Mouse (Mus musculus): ENCODE results near the gene Def8. TPM values are rescaled to one million over a fixed set of nuclear protein-coding genes. Genes with fewer than 3 reads are reported as not detected.
"Not testable (repeated sequence)": the region's sequence is repeated elsewhere in the genome, so short reads cannot be mapped to it uniquely, and the experiment has no call there.

The Def8 gene
- polyA plus RNA-seq, 1 experiment from 2014 or later: 42.2 TPM

DNA sequence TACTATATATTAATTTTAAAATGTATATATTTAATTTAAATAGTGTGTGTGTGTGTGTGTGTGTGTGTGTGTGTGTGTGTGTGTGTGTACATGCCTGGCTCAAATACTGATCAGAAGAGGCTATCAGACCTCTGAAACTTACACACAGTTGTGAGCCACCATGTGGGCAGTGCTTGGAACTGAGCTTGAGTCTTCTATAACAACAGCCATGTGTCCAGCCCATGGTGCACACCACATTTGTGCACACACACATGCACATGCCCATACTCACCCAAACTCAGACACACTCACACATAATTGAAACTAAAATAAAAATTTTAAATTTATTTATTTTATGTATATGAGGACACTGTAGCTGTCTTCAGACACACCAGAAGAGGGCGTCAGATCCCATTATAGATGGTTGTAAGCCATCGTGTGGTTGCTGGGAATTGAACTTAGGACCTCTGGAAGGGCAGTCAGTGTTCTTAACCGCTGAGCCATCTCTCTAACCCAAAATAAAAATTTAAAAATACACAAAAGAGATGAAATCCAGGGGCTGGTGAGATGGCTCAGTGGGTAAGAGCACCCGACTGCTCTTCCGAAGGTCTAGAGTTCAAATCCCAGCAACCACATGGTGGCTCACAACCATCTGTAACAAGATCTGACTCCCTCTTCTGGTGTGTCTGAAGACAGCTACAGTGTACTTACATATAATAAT, 8.2 kb upstream of the Def8 start:
- Histone ChIP-seq H3K4me1 (peaks cover 19% of the 10 kb centered on the region), H3K27me3 (peaks cover 40% of the 10 kb centered on the region)
- H3K4me3 ChIP-seq; ATAC-seq (ENCODE audit: insufficient number of reproducible peaks, insufficient read depth, low FRiP score, low TSS enrichment); H3K27ac ChIP-seq; H3K36me3 ChIP-seq; H3K9me3 ChIP-seq; H3K9ac ChIP-seq; H3K4me2 ChIP-seq (replicated peaks): not testable (repeated sequence)
- 83% methylated on average over 5 of the region's 5 CpGs for WGBS

DNA sequence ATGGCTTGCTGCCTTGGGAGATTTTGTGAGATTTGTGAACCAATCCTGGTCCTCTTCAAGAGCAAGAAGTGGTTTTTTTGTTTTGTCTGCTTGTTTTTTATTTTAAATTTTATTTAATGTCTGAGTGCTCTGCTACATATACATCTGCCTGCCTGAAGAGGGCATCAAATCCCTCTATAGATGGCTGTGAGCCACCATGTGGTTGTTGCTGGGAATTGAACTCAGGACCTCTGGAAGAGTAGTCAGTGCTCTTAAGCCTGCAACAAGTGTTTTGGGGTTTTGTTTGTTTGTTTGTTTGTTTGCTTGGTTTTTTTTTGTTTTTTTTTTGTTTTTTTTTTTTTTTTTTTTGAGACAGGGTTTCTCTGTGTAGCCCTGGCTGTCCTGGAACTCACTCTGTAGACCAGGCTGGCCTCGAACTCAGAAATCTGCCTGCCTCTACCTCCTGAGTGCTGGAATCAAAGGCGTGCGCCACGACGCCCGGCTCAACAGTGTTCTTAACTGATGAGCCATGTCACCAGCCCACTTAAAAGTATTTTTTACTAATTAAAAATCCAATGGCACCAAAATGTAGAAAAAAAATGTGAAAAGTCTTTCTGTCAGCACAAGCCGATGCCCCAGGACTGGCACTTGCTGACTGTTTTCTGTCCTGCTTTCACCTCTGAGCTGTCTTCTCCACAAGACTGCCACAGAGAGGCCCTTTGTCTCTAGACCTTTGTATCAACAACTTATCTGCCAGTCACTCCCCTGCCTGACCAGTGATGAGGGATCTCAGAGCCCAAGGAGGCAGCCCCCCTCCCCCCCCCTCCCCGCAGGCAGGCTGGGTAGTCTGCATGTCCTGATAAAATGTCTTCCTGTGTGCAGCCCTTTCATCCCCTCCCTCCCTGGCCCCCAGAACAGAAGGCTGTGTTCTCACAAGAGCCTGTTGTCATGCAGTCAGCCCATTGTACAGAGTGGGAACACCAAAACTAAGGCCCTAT, 7.1 kb upstream of the Def8 start:
- Histone ChIP-seq H3K4me3 (no peak overlapping the region), H3K27me3 (peaks cover 30% of the 10 kb centered on the region), H3K27ac (no peak overlapping the region), H3K9ac (no peak overlapping the region), H3K4me2 (replicated peaks) (no peak overlapping the region), H3K36me3 (no peaks in the 10 kb centered on the region), H3K4me1 (peaks cover 17% of the 10 kb centered on the region), H3K9me3 (no peaks in the 10 kb centered on the region)
- WGBS: 72% methylated on average over 8 of the region's 8 CpGs
- ATAC-seq (ENCODE audit: insufficient number of reproducible peaks, insufficient read depth, low FRiP score, low TSS enrichment): no peak; the same call in 1 of the 2 replicates

DNA sequence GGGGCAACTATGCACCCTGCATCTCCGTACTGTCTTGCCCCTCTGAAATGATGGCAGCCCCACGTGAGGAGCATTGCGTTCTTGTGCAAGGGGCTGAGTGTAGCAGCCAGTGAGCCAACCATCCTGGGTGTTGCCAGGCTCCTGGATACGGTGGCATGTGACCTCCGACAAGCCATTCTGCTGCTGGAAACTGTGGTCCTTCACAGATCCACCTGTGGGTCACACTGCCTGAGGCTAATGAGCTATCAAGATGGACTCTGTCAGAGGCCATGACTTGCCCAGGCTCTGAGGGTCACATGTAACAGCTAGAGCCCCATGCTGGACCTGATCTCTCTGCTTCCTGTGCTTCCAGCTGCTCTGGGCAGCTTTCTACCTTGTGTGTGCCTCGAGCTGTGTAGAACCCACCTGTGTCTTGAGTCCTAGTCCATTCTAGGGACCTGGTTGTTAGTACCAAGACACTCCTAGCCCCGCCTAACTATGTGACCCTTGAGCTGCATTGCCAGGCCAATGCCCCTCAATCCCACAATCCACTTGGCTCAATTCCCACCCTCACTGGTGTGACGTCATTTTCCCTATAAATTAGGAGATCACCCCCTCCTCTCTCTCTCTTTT, 6.3 kb upstream of the Def8 start:
- Histone ChIP-seq H3K4me2 (replicated peaks) (no peak overlapping the region), H3K9ac (no peak overlapping the region), H3K36me3 (no peaks in the 10 kb centered on the region), H3K9me3 (no peaks in the 10 kb centered on the region), H3K4me3 (no peak overlapping the region), H3K4me1 (peaks cover 9% of the 10 kb centered on the region), H3K27me3 (peaks cover 22% of the 10 kb centered on the region), H3K27ac (no peak overlapping the region)
- no peak for ATAC-seq (ENCODE audit: insufficient number of reproducible peaks, insufficient read depth, low FRiP score, low TSS enrichment)
- WGBS: 83% methylated on average over 8 of the region's 8 CpGs

DNA sequence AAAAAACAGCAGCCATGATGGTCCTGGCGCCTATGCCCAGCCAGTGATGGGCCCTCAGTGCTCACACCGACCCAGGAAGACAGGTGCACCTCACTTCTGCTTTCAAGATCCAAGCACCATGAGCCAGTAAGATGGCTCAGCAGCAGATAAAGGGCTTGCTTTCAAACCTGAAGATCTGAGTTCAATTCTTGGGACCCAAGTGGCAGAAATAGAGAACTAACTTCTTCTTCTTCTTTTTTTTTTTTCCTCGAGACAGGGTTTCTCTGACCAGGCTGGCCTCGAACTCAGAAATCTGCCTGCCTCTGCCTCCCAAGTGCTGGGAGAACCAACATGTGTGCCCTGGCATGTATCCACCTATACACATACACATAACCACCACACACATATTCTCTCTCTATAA, 3.6 kb upstream of the Def8 start:
- Histone ChIP-seq H3K4me3 (no peak overlapping the region), H3K27ac (no peak overlapping the region), H3K36me3 (no peaks in the 10 kb centered on the region), H3K9ac (no peak overlapping the region), H3K27me3 (no peaks in the 10 kb centered on the region), H3K4me2 (replicated peaks) (no peak overlapping the region), H3K4me1 (no peaks in the 10 kb centered on the region), H3K9me3 (no peaks in the 10 kb centered on the region)
- ATAC-seq (ENCODE audit: insufficient number of reproducible peaks, insufficient read depth, low FRiP score, low TSS enrichment): no peak
- WGBS: 90% methylated on average over 4 of the region's 4 CpGs

DNA sequence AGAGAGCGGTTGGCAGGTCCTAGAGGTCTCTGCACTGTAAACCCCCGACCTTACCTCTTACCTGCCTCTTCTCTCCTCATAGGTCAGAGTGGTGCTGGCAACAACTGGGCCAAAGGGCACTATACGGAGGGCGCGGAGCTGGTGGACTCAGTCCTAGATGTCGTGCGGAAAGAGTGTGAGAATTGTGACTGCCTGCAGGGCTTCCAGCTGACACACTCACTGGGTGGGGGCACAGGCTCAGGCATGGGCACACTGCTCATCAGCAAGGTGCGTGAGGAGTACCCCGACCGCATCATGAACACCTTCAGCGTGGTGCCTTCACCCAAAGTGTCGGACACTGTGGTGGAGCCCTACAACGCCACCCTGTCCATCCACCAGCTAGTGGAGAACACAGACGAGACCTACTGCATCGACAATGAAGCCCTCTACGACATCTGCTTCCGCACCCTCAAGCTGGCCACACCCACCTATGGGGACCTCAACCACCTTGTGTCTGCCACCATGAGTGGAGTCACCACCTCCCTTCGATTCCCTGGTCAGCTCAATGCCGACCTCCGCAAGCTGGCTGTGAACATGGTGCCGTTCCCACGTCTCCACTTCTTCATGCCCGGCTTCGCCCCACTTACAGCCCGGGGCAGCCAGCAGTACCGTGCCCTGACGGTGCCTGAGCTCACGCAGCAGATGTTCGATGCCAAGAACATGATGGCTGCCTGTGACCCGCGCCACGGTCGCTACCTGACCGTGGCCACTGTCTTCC, 2.6 kb upstream of the Def8 start:
- Histone ChIP-seq H3K9me3 (no peaks in the 10 kb centered on the region), H3K4me1 (no peaks in the 10 kb centered on the region), H3K27me3 (no peaks in the 10 kb centered on the region), H3K4me2 (replicated peaks) (no peak overlapping the region), H3K27ac (no peak overlapping the region), H3K36me3 (no peaks in the 10 kb centered on the region), H3K4me3 (no peak overlapping the region), H3K9ac (no peak overlapping the region)
- 93% methylated on average over 34 of the region's 34 CpGs for WGBS
- no peak for ATAC-seq (ENCODE audit: insufficient number of reproducible peaks, insufficient read depth, low FRiP score, low TSS enrichment)

DNA sequence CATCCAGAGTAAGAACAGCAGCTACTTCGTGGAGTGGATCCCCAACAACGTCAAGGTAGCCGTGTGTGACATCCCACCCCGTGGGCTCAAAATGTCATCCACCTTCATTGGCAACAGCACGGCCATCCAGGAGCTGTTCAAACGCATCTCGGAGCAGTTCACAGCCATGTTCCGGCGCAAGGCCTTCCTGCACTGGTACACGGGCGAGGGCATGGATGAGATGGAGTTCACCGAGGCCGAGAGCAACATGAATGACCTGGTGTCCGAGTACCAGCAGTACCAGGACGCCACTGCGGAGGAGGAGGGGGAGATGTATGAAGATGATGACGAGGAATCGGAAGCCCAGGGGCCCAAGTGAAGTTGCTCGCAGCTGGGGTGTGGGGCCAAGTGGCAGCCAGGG, 2.0 kb upstream of the Def8 start:
- H3K4me2 ChIP-seq (replicated peaks): no peak overlapping the region
- 89% methylated on average over 19 of the region's 19 CpGs for WGBS

DNA sequence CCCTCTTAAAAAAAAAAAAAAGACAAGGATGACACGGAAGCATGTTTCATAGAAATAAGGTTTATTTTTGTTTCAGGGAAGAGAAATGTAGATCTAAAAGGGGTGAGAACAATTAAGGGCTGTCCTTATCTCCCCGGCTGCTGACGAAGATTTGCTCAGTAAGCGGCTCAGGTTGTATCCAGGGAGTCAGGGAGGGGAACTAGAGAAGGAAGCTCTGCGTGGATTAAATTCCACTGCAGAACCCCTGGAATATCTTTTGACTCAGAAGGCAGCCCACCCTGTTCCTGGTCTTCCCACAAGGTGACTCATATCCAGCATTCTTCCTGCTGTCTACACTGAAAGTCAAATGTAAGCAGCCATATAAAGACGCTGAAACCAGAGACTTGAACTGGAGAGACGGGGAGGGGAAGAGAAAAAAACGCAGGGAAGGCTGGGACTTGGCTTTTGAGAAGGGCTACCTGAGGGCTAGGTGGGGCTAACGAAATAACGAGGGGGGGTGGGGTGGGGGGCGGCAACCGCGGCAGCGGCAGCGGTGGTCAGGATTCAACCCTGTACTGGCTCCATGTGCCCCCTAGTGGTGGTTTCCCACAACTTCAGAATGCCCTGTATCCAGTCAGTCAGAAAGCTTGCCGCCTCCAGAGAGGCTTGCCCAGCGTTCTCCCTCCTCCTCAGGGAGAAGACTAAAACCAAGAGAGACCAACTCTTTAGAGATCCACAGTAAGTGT, 1.1 kb upstream of the Def8 start:
- H3K9me3 ChIP-seq: peaks cover 10% of the 10 kb centered on the region
- no peak overlapping the region for H3K4me3 ChIP-seq
- H3K4me2 ChIP-seq (replicated peaks): peak overlapping the region; percentile 40
- H3K36me3 ChIP-seq: no peaks in the 10 kb centered on the region
- H3K4me1 ChIP-seq: no peaks in the 10 kb centered on the region
- H3K27me3 ChIP-seq: no peaks in the 10 kb centered on the region
- no peak for ATAC-seq (ENCODE audit: insufficient number of reproducible peaks, insufficient read depth, low FRiP score, low TSS enrichment)
- H3K27ac ChIP-seq: no peak overlapping the region
- WGBS: 21% methylated on average over 16 of the region's 17 CpGs
- no peak overlapping the region for H3K9ac ChIP-seq

More for the DNA sequence above, 2.0 kb upstream of the Def8 start:
- Histone ChIP-seq H3K27ac (no peak overlapping the region), H3K9ac (no peak overlapping the region), H3K9me3 (peaks cover under 1% of the 10 kb centered on the region; the same call in 1 of the 2 replicates), H3K27me3 (no peaks in the 10 kb centered on the region), H3K4me1 (no peaks in the 10 kb centered on the region), H3K36me3 (no peaks in the 10 kb centered on the region), H3K4me3 (no peak overlapping the region)
- no peak for ATAC-seq (ENCODE audit: insufficient number of reproducible peaks, insufficient read depth, low FRiP score, low TSS enrichment)

DNA sequence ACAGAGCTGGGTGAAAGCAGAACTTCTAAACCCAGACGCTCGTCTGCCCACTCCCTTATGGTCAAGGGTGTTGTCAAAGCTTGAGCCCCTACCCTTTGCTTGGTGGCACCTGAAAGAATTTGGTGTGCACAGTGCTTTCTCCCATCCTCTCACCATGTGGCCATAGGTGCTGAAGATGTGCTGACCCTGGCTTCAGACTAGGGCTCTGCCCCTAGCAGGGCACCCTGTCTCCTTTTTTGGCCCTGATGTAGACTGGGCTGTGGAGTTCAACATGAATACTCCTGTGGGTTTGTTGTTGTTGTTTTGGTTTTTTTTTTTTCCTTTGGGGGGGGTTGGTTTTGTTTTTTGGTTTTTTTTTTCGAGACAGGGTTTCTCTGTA, 557 bp upstream of the Def8 start:
- no peak for ATAC-seq (ENCODE audit: insufficient number of reproducible peaks, insufficient read depth, low FRiP score, low TSS enrichment)

DNA sequence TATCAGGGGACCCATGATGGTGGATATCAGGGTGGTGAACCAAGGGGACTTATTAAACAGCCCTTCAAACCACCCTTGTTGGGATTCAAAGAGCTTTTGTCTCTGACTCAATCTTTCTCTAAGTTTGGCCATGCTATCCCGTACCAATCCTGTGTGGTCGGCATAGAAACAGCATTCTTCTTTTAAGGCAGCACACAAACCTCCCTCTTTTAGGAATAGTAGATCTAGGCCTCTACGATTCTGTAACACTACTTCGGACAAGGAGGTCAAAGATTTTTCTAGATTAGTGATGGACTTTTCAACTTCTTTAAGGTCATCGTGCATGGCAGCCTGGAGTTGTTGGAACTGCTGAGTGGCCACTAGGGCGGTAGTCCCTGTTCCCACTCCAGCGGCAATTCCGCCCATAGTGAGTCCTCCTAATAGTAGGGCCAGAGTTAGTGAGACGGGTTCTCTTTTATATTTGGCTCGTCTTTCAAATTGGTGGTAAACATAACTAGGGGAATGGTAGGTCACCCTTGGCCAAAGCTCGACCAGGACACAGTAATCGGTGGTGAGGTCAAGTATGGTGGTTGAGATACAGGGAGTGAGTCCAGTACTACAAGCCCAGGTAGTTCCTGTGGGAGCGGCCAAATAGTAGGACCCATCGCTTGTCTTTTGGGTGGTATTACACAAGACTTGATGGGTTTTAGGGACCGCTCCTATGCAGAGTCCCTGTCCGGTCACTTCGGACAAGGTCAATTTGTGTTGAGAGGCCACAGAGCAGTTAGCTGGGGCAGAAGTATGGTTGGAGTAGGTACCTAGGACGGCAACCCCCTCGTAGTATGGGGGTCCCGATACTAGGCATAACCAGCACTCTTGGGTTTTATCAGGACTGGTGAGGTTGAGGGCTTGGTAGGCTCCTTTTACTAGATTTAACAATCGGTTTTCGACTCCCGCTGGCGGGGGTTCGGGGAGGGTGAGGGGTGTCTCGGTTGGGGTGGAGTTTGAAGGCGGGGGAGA, 3.5 kb downstream of the Def8 start:
- WGBS: 96% methylated on average over 27 of the region's 27 CpGs
- Histone ChIP-seq H3K9me3 (peaks cover 45% of the 10 kb centered on the region), H3K4me1 (no peaks in the 10 kb centered on the region), H3K4me3 (no peak overlapping the region), H3K27me3 (no peaks in the 10 kb centered on the region), H3K27ac (no peak overlapping the region), H3K9ac (no peak overlapping the region), H3K4me2 (replicated peaks) (no peak overlapping the region), H3K36me3 (no peaks in the 10 kb centered on the region)
- no peak for ATAC-seq (ENCODE audit: insufficient number of reproducible peaks, insufficient read depth, low FRiP score, low TSS enrichment)

More for the DNA sequence above, 557 bp upstream of the Def8 start:
- H3K36me3 ChIP-seq: no peaks in the 10 kb centered on the region
- no peak overlapping the region for H3K27ac ChIP-seq
- no peak overlapping the region for H3K4me3 ChIP-seq
- 24% methylated on average over 3 of the region's 3 CpGs for WGBS
- H3K9ac ChIP-seq: no peak overlapping the region
- no peaks in the 10 kb centered on the region for H3K4me1 ChIP-seq
- H3K27me3 ChIP-seq: no peaks in the 10 kb centered on the region
- H3K9me3 ChIP-seq: peaks cover 15% of the 10 kb centered on the region
- peak overlapping the region; percentile 40; the same call in 1 of the 2 replicates for H3K4me2 ChIP-seq (replicated peaks)

DNA sequence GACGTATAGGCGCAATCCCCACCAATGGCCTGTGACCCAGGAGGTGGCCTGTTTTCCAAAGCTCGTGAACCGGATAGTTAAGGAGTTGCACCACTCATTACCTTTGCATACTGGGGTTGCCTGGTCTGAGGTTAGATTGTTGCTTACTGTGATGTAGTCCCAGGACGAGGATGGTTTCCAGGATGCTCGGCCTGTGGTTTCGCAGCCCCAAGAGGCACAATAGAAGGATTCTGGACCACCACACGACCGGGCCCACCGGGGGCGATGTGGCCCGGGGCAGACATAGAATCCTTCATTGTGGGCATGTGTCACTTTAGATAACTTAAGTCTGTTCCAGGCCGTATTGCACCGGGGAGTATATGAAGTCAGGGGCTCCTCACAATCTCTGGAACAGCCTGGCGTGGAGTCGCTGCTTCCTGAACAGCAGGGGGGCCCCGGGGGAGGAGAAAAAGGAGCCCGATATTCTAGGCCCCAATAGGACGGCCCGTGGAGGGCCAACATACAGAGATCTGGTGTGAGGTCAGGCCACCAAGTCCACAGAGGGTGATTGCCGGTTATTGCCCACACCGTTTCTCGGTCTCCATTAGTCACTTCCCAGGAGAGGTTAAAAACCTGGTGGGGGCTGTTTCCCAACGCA, 4.4 kb downstream of the Def8 start:
- Histone ChIP-seq H3K4me3 (no peak overlapping the region), H3K4me2 (replicated peaks) (no peak overlapping the region), H3K4me1 (no peaks in the 10 kb centered on the region), H3K27me3 (no peaks in the 10 kb centered on the region), H3K36me3 (no peaks in the 10 kb centered on the region), H3K27ac (no peak overlapping the region), H3K9me3 (peaks cover 54% of the 10 kb centered on the region), H3K9ac (no peak overlapping the region)
- ATAC-seq (ENCODE audit: insufficient number of reproducible peaks, insufficient read depth, low FRiP score, low TSS enrichment): no peak
- 94% methylated on average over 24 of the region's 24 CpGs for WGBS

Data from embryonic facial prominence, embryonic 12.5 days (tissue).